Mouse (Mus musculus): ENCODE data around the gene Krt14.

Krt14 gene

GRCm38 (mm10) chr11:100164392-100164791, 43.0 kb downstream of the Krt14 start:
- no peak for DNase-seq (ENCODE audit: low read depth, low spot score)

DNA sequence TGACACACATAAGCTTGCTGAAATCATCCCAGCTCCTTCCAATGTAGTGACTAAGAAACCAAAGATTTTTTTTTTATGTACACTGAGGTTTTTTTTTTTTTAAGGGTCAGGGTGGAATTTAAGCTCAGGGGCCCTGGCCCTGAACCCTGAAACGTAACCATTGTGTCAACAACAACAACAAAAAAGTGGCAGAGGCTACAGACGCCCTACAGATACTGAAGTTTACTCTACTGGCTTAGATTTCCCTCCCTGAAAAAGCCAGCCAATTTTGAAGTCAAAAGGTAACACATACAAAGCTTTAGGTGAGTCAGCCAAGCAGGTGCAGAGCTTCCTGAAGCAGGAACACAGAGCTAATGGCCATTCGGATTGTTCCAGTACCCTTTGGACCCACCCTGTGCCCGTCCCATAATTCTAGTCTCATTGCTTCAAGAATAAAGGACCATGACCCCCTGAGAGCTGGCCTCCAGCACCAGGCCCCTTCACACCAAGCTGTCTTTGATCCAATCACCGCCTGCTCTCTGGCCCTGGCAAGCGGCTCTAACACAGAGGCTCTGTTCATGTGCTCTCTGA, 49.4 kb downstream of the Krt14 start:
- DNase-seq (ENCODE audit: low read depth, low spot score) = no peak

DNA sequence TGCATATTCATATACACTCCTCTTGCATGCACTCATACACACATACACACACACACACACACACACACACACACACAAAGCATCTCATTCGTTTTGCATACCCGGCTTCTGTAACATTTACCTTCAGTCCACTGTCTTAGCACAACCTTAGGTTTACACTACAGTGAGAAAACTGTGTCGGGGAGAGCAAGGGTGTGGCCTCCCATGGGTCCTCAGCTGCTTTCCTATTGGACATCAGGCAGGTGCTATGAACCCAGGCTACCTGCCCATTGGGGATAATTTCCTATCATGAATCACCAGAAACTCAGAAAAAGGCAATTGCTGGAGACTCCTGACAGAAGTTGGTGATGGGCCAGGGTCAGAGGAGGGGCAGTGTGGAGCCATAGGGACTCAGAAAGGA, 50.0 kb downstream of the Krt14 start:
- DNase-seq (ENCODE audit: low read depth, low spot score) = no peak

- no peak for DNase-seq (ENCODE audit: low read depth, low spot score)
Measured at GRCm38 (mm10) chr11:100155497-100156255, 51.7 kb downstream of the Krt14 start.

Measured in mesoderm, embryonic 11.5 days (tissue).